In the genomic region with DNA sequence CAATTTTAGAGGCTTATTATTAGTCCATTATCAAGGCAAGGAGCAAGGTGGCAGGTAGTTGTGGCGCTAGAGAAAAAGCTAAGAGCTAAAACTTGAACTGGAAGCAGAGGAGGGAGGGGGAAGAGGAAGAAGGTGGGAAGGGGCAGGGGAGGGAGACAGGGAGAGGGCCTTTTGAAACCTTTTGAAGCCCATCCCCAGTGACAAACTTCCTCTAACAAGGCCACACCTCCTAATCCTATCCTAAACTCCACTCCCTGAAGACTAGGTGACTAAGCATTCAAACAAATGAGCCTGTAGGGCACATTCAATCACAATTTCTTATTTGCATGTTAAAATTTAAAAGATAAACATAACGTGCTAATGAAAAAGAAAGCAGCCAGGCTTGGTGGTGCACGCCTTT, we compare ENCODE assay signal across 25 mouse cellular contexts. TPM values are rescaled to one million over a fixed set of nuclear protein-coding genes. Genes with fewer than 3 reads are reported as not detected.
DNase-seq lines count a peak whose midpoint lies in the region; ATAC-seq lines count a peak whose summit lies in the region.
"Had no signal": no experiment of that assay in that cellular context is flagged by ENCODE, and none has a peak within 500 bp of the region (broad histone marks: within the 10 kb centered on the region; RNA-seq: fewer than 3 reads in every experiment).

No protein-coding gene starts in this region.

- ATAC-seq in megakaryocyte, adult 5-6 weeks (ENCODE audit: poor library complexity, severe bottlenecking): peak; percentile 74
- ATAC-seq: activated CD4-positive, CD25-positive, alpha-beta regulatory T cell, adult 4 months; forebrain, embryonic 13.5 days; hindbrain, embryonic 16.5 days; intestine, embryonic 15.5 days; midbrain, embryonic 13.5 days; Patski had no signal

- peak; percentile 19 for DNase-seq in lung, postnatal 36 days
- no peak for DNase-seq in lung, adult 18-20 months
- peak; percentile 76 for DNase-seq in R1 (ENCODE audit: low read depth, low spot score)
- no peak for DNase-seq in retina, embryonic 14.5 days (ENCODE audit: low spot score)
- no peak for DNase-seq in spleen, adult 18-20 months
- no peak for DNase-seq in urinary bladder, adult 18-20 months (ENCODE audit: low spot score in 2 of 2)
- DNase-seq: adrenal gland, adult 8-10 months; cerebellum, adult 2 months; cerebellum, postnatal 25 days; embryo, embryonic 11 days; gastrocnemius, postnatal 10 days; heart, adult 2 months; heart, postnatal 4 days; kidney, adult 9 months; kidney, postnatal 14 days; layer of hippocampus, postnatal 36 days; lung, embryonic 14.5 days; thymus, postnatal 14 days had no signal

RNA-seq across cellular contexts. Expression of gene Zfp106, which starts 4.8 kb away (rescaled TPM):
- total RNA-seq in megakaryocyte, adult 5-6 weeks (2015): 73.6 and 82.4 TPM in 2 replicates
- total RNA-seq in megakaryocyte, adult 5-6 weeks (2017): 57.3 and 84.2 TPM in 2 replicates

RNA-seq across cellular contexts. Expression of gene Snap23, which starts 8.7 kb away (rescaled TPM):
- 91.5 and 104 TPM in 2 replicates for total RNA-seq in megakaryocyte, adult 5-6 weeks (2015)
- total RNA-seq in megakaryocyte, adult 5-6 weeks (2017): 110 and 138 TPM in 2 replicates

RNA-seq across cellular contexts. Expression of gene Haus2, which starts 50.4 kb away (rescaled TPM):
- 15.6 and 20.1 TPM in 2 replicates for total RNA-seq in megakaryocyte, adult 5-6 weeks (2015)
- 7.8 and 12.1 TPM in 2 replicates for total RNA-seq in megakaryocyte, adult 5-6 weeks (2017)

RNA-seq across cellular contexts. Expression of gene Lrrc57, which starts 50.5 kb away (rescaled TPM):
- total RNA-seq in megakaryocyte, adult 5-6 weeks (2015): 21.2 and 24.6 TPM in 2 replicates
- total RNA-seq in megakaryocyte, adult 5-6 weeks (2017): 19.6 and 21.3 TPM in 2 replicates

Comparison
In these comparisons a context has a peak if more than half of its experiments do, and no peak if none do; other contexts are left out.
1. DNase-seq: peak in lung, postnatal 36 days (single experiment) and R1 (single experiment); none in lung, adult 18-20 months (0 of 2), retina, embryonic 14.5 days (single experiment), spleen, adult 18-20 months (0 of 2) and urinary bladder, adult 18-20 months (0 of 2).